ENCODE assay signal across 16 mouse cellular contexts in the genomic region with DNA sequence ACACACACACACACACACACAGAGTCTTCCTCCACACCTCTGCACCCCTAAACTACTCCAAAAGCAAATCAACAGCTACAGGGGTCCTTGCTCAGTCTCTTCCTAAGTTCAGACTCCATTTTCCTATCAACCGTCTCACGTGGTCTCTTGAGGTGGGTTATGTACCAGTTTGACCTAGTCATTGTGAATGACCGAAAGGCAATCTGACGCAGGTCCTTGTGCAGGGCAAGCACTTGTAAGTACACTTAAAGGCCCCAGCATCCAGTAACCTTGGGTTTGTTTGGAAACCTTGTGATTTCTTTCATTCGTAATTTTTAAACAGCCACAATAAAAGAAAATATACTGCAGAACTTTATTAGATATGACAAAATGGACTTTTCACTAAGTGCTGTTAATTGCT.
"Had no signal": no experiment of that assay in that cellular context is flagged by ENCODE, and none has a peak within 500 bp of the region (broad histone marks: within the 10 kb centered on the region; RNA-seq: fewer than 3 reads in every experiment).

No protein-coding gene starts in this region.

- DNase-seq: liver; liver, embryonic 13.5 days; liver, postnatal 0 days; right cerebral cortex, adult 18-20 months; right cerebral cortex, postnatal 25 days; right cerebral cortex, postnatal 4 days; spleen, adult 18-20 months; thymus, adult 18-20 months; thymus, postnatal 14 days; thymus, postnatal 4 days had no signal

- H3K4me3 ChIP-seq: liver, embryonic 13.5 days; liver, embryonic 15.5 days; lung, embryonic 15.5 days; megakaryocyte, embryonic 14.5 days; midbrain, embryonic 13.5 days; midbrain, embryonic 15.5 days; neural tube, embryonic 12.5 days had no signal
